Mouse (Mus musculus) c-Kit-positive CD71-positive TER-119-negative erythroid progenitor cells, embryonic 14.5 days (primary cell): Measurements from ENCODE around the gene Mast4.

Experiments
- DNase-seq: peaks from one replicate; pipeline ENCODE4 v3.0.0-alpha.2; 2013; ENCODE audit warnings: low read depth

Gene Mast4

DNA sequence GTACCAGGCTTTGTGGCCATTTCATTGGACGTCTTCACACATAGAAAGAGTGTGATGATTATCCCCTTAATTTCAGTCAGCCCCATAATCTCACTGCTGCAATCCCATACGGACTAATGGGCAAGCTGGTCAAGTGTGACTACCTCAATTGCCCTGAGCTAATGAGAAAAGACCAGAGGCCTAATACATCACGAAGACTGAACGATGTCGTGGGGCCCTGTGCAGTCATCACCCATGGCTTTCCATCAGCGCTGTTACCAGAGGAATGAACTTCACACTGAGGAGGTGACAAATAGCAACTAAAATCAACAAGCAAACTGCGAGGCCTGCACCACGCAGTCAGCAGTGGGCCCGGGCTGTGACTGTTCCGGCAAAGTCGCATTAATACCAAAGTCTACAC is 344.7 kb downstream of the Mast4 start:
- DNase-seq = no peak

DNA sequence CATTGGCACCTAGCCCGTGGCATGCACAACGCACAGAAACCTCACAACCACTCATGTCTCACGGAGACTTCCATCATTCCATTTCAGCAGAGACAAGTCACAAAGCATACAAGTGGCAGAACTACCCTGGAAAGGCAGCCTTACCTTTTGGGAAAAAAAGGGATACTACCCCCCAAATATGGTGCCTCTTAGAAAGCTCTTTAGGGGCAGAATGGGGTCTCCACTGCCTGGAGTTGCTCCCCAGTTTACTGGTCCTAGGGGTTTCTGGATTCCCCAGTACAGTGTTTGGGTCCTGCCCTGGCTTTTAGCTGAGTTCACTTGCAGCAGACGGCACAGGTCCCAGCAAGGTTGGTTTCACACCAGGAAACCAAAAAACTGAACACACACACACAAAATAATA is 345.3 kb downstream of the Mast4 start:
- DNase-seq = no peak

DNA sequence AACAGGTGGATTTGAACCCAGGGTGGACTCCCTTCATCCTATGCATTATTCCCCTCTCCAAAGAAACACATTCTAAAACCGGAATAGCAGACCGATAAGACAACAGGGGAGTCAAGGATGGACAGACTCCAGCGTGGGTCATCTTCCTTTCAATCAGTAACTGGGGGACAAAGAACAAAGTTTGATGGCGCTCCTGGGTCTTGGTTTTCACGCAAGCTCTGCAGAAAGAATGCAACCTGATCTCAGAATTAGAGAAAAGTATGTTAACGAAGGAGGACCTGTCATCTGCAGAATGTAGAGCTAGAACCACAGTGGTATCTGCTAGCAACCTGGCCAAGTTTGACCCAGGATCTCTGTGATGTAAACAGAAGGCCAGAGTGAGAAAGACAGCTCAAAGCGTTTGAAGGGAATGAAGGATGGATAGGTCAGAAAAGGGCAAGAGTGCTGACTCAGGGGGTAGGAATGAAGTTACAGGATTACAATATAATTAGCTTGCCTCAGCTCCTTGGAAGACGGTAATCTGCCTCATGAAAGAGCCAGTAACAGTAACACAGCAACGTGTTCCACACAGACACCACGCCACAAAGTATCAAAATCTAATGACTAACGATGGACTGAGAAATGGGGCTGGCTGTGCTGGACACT is 345.9 kb downstream of the Mast4 start:
- DNase-seq = no peak

DNA sequence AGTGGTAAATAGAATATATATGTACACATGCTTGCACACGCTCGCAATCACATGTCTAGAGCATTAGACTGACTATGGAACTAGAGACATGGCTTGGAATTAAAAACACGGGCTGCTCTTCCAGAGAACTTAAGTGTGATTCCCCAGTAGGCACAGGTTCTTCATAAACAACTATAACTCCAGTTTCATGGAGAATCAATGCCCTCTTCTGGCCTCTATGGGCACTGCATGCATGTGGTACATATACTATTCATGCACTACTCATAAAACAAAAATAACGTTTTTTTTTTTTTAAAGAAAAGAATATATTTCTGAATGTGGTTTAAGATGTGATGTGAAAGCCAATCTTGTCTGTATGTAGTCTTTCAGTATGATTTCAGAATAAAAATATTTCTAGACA is 349.7 kb downstream of the Mast4 start:
- DNase-seq = no peak

DNA sequence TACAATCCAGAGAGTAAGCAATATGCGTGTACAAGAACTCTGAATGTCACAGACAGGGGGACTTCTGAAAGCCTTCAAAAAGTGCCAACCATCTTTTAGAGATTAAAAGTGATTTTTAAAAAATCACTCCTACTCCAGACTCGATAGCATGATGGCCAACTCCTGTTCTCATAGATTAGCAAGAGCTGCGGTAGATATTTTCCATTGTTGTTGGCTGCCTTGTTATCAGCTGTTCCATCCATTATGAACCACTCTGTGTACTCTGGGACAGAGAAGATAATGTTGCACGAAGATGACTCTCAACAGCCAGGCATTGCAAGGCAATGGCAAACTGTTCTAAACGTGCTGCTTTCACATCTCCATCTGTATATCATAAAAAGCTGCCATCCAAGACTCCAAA is 360.4 kb downstream of the Mast4 start:
- no peak for DNase-seq

DNA sequence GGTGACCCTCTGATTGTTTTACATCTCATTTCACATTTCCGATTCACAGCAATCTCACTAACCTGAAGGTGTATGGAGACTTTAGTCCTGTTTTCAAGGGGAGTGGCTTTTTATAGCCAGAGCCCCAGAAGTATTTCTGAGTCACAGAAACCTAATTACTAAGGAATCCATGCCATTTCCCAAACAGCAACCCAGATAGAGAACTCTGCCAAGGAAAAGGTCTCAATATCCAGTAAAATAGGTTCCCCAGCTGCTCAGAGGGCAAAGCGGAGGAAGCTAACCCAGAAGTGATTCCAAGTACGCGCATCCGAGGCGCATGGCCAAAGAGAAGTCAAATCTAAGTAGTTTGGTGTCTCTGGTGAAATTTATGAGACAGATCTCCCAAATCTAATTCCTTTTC is 370.8 kb downstream of the Mast4 start:
- no peak for DNase-seq

DNA sequence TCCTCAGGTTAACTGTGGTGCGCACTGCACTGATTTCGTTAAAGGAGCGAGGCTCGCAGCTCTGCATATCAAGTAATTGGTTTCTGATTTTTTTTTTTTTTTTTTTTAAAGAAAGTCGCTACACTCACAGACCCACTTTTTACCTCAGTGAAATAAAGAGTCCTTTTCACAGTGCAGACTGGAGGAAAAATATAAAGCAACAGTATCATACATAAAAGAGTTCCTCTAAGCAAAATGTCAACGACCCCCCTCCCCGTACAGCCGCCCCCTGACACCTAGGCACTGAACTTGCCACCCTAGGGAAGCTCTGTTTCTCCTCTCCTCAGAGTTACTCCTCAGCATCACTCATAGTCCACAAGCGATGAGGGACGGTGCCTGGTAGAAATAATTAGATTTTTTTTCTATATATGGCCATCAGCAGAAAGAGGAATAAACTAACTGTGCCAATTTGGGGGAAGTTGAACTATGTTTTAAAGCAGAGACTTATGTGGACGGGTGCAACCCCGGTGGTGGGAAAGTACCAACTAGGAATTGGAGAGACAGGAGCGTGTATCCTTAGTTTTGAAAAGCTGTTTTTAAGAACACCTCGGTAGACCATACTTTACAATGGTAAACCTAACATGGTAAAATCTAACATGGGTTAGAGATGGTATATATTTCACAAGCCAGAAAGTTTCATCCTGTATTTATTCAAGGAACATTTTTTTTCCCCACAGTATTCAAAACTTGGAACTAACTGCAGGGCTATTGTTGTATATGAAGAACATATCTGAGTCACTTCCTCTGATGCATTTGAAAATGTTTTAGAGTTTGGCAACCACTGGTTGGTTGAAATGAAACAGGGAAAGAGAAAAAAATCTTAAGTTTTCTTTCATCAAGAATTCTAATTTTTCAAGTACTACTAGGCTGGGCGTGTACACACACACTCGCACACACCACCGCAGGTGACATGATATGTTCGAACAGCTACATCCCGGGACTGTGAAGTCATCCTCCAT is 375.7 kb downstream of the Mast4 start:
- DNase-seq = no peak

DNA sequence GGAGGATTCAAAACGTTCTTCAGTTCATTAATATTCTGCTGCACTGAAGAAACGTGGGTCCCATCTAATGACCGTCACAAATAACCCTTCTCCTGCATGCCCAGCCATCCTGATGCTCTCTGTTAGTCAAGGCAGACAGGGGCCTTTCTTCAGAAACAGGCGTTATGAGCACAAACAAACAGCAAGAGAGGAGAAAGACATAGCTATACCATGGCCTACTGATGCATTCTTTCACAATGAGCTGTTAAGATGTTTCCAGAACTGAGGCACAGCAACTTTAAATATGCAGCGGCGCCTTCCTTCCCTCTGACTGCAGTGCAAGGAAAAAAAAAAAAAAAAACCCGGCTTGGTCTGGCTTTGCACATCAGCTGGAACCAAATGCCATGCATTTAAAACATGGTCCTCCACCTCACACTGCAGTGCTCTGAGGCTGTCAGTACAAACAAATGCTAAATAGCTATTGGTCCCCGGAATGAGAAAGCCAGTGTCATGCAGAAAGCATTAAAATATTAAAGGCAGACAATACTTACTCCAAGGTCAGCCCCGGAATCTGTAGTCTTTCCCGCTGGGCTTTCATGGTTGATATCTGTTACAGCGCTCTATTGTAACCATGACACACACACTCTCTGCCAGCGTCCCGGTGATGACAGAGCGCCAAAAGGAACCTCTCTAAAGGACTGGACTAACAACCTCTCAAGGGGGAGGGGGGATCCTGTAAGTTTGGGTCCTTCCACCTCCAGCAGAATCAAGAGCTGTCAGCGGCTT is 376.6 kb downstream of the Mast4 start:
- DNase-seq = no peak

DNA sequence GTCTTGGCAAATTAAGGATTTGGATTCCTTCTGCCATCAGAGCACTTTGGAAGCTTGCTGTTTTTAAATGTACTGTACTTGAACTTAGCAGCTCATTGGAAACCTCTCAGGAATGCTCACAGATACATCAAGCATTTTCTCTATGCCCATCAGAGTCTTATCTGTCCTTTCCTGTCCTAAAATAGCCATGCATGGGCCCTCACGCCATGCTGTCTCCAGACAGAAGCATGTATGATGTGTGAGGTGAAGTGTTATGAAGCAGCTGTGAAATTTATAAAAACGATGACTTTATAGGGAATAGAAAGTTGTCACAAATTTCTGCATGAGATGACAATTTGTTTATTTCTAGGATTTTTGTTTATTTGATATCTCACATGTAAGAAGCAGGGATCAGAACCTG is 378.8 kb downstream of the Mast4 start:
- no peak for DNase-seq

DNA sequence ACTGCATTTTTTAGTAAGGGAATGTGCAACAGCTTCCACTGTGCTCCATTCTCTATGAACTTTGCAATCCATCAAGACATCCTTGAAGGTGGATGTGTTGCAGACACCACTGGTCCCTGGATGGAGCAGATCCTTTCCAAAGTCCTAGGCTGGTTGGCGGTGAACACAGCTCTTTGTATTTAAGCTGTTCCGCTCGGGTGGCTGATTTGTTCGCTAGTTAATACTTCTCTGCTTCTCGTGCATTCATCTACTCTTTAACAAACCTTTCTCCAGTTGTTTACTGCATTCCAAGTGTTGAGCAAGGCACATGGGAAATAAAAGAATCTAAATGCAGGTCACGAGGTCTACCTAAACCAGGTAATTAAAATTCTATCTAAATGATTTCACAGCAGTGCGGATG is 384.5 kb downstream of the Mast4 start:
- no peak for DNase-seq

DNA sequence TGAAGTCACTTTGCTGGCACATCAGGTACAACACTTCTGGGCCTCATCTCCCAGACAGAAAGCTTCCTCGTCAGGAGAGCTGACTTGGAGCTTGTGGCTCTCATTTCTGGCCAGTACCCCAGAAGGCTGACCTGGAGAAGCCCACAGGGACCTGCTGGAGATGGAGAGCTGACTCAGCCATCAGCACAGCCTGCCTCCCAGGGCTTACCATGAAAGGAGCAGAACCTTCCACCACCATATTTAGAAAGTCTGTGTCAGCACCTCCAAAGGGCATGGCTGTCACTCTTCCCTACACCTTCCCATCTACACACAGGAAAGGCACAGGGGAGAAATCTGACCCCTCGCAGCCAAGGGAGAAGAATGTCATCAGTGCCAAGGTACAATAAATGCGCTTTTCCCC is 385.3 kb downstream of the Mast4 start:
- DNase-seq = no peak

DNA sequence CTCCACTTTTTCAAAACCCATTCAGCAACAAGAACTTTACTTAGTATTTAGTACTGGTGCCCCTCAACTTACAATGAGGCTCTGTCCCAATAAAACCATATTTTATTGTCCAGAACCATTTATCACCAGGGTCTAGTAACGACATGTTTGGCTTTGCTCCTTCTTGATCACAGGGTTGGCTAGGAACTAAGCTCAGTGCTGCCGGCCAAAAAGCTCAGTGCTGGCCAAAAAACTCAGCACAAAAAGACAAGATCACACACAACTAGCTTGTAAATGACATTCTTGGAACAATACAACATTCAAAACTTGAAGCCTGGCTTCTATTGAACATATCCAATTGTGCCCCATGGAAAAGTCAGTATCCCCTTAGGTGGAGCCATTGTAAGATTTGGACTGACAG is 386.8 kb downstream of the Mast4 start:
- no peak for DNase-seq

DNA sequence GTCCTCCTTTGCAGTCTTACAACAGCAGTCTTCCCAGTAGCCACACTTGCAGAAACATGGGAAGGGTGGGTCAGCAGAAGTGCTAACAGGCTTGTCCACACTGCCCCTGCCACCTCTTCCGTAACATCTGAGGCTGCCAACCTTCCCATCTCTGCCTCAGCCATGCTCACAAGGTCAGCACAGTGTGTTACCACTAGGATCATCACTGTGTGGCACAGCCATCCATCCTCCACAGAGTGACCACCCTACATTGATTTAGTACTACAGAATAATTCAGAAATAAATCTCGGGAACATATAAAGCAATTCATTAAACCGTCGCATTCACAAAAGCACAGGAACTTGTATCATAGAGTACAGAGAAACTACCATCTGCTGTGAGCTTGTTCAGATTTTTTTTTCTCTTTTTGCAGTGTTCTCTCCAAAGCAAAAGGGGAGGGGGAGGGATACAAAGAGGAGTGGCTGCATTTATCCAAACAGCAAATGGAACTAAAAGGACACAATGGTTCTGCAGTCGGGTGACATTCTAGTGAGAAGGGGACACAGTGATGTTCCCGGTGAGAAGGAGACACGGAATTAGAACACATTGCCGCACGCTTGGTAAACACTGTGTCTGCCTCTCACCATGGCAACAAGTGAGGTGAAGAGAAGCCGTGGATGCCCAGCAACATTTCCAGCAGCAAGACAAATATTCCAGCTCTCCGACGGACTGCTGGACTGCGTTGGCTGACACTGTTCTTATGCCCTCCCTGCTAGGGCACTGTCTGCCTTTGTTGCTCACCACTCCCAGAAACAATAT is 388.1 kb downstream of the Mast4 start:
- no peak for DNase-seq

DNA sequence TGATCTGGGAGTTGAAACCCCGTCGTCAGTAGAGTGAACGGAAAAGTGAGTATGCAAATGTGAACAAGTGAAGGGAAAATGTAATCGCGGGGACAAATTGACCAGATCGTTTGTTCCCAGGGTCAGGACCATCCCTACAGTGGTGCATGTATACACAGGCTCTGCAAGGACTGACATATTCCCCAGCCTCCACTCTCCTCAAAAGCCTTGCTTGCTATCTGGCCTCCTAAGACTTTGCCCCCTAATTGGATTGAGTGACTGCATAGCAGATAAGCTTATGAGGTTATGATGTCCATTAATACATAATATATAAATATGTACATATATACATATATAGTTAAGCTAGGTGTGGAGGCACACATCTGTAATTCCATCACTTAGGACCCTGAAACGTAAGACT is 388.8 kb downstream of the Mast4 start:
- DNase-seq = no peak

DNA sequence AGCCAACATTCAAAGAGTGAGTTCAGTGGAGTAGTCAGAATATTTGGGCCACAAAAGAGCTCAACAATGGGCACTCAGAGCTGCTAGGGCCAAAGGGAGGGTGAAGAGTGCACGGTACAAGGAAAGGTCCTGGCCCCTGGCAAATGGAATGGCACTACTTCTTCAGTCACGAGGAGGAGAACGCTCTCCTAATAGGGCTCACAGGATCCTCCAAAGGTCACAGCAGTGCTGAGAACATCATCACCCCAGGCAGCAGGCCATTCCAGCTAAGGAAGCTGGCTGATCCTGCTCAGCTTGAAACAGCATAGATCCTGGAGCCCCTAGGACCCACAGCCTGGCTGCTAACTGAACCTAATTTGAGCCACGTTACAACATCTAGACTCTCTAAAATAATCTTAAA is 389.8 kb downstream of the Mast4 start:
- DNase-seq = no peak

DNA sequence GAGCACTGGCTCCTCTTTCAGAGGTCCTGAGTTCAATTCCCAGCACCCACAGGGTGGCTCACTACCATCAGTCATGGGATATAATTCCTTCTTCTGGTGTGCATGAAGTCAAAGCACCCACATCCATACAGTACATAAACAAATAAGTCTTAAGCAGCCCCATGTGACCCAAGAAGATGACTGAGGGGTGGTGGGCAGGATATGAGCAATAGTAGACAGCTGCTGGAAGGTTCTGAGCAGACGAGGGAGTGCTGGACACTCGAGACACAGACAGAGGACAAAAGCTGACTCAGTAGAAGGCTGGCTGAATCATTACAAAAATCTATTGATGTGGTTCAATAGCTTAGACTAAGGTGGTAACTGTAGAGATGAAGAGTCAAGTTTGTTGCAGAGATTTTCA is 391.7 kb downstream of the Mast4 start:
- DNase-seq = no peak

DNA sequence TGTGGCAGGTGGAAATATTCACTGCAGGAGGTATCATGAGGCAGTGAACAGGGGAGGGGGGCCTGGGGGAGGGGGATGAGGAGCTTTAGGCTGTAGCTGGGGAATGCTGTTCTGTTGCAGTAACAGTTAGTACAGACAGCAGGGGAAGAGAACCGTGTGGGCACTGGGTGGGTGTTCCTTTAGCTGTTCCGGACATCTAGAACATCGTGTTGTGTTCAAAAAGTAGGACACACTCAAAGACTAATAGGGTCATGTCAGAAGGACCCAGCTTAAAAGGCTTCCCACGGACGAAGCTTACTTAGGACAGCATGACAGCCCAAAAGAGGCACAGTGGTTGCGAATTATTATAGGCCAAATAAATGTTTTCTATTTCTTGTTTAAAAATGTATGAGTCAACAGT is 393.8 kb downstream of the Mast4 start:
- no peak for DNase-seq

DNA sequence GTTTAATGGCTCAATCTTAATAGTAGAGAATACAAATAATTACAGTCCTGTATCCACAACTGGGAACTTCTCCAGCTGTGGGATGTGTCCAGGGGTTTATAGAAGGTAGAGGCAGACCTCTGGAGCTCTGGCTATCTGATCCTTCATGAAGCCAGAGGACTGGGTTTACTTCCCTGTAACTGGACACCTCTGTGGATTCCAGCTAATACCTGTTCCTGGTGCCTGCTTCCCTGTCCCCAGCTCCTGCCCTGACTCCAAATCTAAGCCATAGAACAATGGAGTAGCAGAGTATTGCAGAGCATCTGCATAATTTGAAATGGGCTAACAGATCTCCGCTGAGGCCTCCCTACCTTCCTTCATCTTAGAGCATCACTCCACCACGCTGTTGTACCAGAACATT is 398.1 kb downstream of the Mast4 start:
- no peak for DNase-seq

DNA sequence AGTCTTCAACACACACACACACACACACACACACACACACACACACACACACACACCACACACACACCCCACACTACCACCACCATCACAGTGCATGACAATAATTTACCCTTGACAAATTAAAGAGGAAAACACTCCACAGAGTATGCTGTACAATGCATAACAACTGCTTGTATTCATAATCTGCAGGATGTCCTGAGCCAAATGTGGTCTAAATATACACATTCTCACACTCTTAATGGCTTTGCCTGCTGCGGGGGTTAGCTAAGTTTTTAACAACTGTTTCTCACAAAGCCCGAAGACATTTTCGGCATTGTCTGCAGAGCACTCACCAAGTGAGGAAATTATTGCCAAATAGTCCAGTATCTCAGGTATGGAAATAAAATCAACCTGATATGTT is 398.5 kb downstream of the Mast4 start:
- DNase-seq = no peak

DNA sequence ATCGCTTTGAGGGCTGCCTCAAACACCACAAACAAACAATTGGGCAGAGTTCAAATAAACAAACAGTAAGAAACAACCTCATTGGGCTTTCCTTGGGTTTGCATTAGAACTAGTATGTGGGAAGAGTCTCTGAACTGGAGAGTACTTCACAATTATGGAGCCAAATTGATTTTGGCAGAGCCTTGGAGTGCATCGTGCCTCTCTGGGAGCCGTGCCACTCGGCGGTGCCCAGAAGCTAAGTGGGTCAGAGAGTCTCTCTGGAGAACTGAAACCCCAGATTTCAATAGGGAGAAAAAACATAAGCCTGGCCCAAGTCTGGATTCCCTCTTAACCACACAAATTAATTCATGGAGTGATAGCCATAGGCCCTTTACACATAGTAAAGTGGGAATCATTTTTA is 400.6 kb downstream of the Mast4 start:
- no peak for DNase-seq

DNA sequence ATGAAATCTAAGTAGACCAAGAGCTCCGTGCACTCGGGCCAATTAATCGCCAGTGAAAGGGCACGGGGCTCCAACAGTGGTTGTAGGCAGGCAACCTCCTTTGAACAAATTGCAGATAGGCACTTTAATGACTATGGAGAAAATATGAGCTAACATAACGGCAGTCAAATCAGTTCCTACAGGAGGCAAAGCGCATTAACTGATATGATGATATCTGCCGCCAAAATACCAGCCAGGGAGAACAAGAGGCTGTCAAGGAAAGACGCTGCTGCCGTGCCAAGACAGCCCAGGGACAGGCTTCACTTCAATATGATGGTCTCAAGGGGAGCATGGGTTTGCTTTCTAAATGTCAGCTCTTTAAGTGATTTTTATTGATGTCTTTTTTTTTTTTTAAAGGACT is 401.9 kb downstream of the Mast4 start:
- DNase-seq = no peak

DNA sequence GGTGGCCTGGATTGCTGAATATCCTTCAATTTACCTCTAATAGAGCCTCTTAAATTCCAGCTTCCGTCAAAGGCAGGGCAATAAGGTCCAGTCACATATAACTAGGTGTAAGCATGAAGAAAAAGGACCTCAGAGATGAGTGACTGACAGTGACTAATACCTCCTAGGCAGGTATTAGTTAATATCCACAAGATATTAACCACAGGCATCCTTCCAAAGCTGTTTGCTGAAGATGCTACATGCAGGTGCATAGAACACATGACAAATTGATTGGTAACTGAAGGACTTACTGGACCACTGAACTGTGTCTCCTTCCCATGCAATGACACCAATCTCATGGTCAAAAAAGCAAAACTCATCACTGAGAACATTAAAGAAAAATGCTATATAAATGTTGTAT is 402.3 kb downstream of the Mast4 start:
- no peak for DNase-seq
